Mouse (Mus musculus): ENCODE results near the gene Tmbim1.
A peak's percentile ranks its signal among the peaks of the same experiment; 100 is the strongest.

Gene Tmbim1

DNA sequence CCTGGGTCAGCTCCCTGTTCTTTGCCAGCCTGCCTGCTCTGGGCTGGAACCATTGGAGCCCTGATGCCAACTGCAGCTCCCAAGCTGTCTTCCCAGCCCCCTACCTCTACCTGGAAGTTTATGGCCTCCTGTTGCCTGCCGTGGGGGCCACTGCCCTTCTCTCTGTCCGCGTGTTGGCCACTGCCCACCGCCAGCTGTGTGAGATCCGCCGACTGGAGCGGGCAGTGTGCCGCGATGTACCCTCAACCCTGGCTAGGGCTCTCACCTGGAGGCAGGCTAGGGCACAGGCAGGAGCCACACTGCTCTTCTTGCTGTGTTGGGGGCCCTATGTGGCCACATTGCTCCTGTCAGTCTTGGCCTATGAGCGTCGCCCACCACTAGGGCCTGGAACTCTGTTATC lies 26.4 kb downstream of the Tmbim1 start:
- DNase-seq (ENCODE audit: low read depth, low spot score), result no peak

DNA sequence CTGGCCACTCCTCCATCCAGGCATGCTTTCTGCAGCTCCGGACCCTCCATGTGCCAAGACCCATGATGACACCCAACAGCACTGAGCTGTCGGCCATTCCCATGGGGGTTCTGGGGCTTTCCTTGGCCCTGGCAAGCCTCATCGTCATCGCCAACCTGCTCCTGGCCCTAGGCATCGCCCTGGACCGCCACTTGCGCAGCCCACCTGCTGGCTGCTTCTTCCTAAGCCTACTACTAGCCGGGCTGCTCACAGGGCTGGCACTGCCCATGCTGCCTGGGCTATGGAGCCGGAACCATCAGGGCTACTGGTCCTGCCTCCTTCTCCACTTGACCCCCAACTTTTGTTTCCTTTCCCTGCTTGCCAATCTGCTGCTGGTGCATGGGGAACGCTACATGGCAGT lies 26.9 kb downstream of the Tmbim1 start, which contains the start of gene Gpbar1:
Gene Gpbar1 (plus strand): TSS at position 13 of the 400 bp plus-strand sequence.
- DNase-seq (ENCODE audit: low read depth, low spot score), result no peak

DNA sequence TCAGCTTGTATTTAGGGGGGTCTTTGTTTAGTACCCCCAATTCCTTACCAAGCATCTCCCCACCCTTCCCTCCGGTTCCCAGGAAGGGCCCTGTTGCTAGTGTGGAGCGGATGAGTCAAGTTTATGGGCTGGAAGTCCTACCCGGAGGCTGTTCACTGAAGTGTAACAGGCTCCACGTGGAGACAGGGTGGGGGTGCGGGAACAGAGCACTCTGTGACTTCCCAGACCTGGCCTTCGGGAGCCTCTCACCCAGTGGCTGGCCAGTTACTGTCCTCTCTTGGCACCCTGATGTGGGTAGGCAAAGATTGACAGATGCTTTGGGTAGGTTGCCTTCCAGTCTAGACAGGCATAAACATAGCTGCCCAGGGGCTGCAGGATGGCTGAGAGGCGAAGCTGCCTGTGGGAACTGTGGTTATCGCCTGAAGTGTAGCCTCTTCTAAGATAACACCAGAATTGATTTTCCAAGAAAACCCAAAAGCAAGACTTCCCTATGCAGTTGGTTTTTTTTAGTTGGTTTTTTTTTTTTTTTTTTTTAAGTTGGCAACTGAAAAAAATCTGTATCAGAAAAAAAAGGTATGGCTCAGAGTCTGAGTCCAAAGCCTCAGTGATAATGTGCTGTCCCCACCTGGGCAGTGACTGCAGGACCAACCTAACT lies 27.4 kb downstream of the Tmbim1 start:
- DNase-seq (ENCODE audit: low read depth, low spot score), result no peak

DNA sequence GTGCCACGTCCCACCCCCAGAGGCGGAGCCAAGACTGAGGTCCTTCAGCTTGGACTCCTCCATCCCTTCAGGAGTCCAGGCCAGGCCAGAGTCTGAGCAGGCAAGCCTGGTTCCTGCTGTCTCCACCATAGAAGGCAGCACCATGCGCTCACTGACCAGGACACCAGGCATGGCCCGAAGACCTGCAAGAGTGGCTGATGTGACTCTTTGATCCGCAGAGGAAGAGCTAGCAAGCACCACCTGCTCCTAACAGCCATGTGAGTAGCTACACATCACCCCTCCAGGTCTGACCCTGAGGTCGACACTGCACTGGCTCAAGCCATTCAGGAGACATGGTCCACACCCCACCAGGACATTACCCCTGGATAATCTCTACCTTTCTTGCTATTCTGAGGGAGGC lies 28.4 kb downstream of the Tmbim1 start:
- no peak for DNase-seq (ENCODE audit: low read depth, low spot score)

DNA sequence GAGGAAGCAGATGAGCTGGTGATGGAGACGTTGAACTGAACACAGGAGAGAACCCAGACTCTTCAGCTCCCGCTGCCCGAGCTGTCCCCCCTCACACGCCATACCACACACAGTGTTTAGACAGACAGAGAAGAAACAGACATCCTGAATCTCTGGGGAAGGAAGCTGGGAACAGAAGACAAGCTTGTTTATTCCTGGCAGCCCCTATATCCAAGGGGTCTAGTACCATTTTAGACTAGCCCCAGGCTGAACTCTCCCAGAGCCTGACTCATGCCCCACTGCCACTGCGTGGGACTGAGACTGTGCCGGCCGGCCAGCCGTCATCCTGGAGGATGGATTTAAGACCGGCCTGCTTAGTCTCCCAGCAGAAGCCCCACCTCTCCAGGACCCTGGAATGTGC lies 30.4 kb downstream of the Tmbim1 start:
- DNase-seq (ENCODE audit: low read depth, low spot score), result no peak

DNA sequence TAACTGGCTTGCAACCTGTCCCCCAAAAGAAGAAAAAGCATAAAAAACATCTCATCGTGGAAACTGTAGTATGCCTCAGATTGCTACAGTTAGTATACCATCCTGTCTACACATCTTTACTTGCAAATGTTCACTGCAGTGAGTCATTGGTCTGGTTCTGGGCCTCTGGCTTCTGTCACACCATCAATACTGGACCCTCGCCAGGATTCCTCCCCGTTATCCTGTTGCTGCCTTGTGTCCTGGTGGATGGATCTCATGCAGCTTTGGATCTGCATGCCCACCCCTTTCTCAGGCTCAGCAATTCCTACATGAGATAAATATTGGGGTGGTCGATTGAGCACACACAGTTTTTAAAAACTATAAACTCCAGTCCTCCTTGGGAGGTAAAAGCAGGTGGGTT lies 33.8 kb downstream of the Tmbim1 start:
- no peak for DNase-seq (ENCODE audit: low read depth, low spot score)

DNA sequence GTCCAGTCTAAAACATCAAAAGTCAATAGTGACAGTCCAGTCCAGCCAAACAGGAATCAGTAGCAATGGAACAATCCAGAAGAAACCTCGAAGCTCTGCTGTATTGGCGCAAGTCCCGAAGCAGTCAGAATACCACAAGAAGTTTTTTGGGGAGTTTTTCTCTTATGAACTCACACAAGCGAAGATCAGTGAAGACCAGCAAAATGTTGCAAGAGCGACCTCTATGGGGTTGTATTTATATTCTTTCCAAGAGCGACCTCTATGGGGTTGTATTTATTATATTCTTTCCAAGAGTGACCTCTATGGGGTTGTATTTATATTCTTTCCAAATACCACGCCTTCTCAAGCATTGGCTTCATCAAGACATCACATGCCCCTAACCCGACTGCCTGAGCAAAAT lies 36.7 kb downstream of the Tmbim1 start:
- DNase-seq (ENCODE audit: low read depth, low spot score), result peak; percentile 54

DNA sequence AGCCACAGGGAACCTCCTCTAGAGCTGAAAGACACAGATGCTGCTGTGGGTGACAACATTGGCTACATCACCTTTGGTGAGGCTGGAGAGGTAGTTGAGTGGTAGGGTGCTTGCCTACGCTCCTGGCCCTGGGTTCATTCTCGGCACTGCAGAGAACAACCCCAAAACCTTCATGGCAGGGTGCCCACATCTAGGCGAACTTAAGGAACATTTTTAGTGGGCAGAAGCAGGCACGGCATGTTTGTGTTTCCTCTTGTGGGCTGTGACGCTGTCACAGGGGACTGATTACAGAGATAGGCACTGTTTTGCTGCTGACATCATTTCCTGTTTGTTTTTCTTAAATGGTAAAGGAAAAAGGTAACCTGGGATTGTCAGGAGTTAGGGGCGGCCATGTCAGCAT lies 42.9 kb downstream of the Tmbim1 start:
- DNase-seq (ENCODE audit: low read depth, low spot score), result peak; percentile 79

DNA sequence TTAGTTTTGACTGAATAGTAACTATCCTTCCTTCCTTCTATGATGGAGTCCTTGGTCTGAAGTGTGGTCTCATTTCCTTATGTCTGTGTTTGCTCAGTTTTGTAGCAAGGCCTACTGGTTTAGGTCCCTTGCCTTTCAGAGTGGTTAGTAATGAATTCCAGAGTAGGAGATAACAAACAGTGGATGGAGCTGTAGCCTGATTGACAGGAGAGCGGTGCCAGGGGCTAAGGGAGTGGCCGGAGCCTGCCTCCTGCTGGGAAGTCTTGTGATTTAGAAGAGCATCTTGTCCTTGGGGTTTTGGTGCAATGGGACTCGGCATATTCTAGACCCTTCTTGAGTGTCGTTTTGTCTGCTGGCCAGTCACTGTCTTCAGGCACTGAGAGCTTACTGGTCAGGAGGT lies 48.6 kb downstream of the Tmbim1 start:
- no peak for DNase-seq (ENCODE audit: low read depth, low spot score)

DNA sequence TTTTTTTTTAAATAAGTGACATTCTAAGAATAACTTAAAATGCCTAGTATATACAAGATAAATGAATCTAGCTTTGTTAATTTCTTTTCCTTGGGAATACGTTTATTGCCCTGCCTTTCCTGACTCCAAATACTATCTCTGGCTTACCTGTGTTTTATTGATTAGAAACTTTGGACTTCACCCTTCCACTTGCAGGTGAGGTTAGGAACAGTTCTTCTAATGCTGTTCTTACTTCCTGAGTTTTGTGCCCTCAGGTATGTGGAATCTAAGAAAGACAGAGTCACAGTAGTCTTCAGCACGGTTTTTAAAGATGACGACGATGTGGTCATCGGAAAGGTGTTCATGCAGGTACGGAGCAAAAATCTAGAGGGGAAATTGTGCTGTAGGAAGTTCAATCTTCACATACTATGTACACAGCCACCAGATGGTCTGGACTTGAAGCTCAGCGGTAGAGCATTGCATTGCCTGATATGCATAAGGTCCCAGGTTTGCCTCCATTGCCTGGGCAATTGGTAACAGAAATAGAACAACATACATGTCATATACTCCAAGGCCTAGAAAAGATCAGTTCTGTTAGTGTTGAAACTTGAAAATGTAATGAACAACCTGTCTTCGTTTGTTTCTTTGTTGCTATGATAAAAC lies 49.6 kb downstream of the Tmbim1 start:
- DNase-seq (ENCODE audit: low read depth, low spot score), result no peak

DNA sequence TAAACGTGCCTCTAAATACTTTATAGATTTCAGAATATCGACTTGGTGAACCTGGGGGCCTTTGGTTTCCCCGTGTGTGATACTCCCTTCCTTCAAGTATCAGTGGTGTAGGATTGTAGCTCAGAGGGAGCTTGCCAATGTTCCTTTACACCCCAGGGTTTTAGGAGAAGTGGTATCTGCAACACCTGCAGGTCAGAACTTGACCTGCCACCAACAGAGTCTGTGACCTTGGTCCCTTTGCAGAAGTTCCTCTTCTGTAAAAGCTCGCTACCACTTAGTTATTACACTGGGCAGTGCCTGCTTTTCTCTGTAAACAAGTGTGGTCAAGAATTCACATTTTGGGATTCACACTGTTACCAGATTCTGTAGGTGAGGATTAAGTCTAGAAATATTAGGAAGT lies 55.3 kb downstream of the Tmbim1 start:
- DNase-seq (ENCODE audit: low read depth, low spot score), result no peak

DNA sequence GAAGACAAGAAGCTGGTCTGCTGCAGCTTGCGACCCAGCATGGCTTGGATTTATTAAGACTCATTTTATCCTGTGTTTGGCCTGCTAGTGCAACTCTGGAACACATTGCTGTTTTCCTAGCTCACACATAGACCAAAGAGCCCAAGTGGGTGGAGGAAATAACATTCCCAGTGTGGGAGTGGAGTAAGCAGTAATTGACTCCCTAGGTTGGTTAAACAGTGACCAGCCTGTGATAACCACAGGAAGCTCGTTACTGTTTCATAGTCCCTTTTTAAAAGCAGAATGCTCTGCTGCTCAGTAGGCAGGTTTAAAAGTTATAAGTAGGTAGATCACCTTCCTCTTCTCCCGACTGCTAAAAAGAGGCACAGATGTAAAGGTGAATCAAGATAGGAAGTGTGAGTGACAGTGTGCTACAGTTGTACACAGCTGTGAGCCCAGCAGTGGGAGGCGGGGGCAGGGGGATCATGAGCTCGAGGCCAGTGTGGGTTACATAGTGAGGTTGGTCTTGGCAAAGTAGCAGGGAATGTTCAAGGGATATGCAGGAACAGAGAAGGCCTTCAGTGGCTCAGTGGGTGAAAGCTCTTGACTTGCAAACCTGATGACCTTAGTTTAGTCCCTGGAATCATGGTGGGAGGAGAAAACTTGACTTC lies 56.0 kb downstream of the Tmbim1 start:
- no peak for DNase-seq (ENCODE audit: low read depth, low spot score)

DNA sequence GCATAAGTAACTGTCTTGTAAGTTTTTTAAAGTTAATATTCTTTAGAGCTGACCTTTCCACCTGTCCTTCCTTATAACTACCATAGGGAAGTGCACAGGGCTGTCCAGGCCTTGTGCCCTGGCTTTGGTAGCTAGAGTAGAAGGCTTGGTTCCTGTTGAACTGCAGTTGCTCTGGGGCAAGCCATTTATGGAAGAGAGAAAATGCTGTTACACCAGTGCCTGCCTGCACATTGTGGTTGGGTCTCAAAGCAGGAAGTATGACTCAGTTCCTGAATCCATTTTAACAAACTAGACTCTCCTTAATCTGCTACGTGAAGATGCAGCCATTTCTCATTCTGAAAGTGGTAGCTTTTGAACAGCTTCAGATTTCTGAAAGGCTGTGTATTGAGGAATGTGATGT lies 56.6 kb downstream of the Tmbim1 start:
- peak; percentile 84 for DNase-seq (ENCODE audit: low read depth, low spot score)

DNA sequence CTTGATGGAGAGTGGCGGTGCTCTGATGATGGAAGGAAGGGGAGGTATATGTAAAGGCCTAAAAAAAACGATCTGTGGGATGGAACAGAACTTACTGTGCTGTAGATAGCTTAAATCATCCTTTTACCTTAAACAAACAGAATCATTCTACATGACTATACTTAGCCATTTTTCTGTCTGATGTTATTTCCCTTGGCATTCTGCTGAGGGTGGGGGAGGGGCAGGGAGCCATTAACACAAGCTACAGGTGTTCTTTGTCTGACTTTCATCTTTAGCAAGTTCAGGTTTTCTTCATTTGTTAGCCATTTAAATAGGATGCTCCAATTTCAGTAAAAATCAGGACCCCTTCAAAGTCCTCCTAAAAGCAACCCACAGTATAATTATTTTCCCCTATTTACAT lies 59.9 kb downstream of the Tmbim1 start:
- peak; percentile 49 for DNase-seq (ENCODE audit: low read depth, low spot score)

DNA sequence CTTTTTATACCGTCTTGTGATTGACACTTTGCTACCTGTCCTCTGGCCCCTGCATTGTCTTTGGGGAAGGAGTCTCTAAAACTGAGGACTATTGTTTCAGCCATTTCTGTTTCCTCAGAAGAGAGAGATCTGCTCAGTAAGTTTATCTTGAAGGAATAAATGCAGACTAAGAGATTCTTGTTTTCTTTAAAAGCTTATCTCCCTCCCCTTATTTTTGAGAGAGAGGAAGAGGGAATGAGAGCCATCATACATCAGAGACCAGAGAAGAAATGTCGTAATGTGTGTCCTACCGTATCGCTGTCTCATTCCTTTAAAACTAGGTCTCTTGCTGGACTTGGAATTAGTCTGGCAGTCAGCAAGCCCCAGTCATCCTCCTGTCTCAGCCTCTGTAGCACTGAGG lies 64.6 kb downstream of the Tmbim1 start:
- no peak for DNase-seq (ENCODE audit: low read depth, low spot score)

DNA sequence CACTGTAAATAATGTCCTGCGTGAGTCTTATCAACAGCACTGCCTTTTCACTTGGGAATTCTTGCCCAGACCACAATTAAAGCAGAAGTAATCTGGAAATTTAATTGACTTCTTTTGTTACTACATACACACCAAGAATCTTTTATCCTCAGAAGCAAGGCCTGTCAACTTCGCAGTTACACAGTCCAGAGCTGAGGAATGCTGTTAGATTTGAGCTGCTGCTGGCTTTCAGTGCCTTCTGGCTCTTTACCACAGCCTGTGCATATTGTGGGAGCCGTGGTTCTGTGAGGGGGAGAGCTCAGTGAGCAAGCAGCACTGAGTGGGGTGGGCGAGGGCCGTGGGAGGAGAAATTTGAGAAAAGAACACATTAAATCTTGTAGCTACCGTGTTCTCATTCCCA lies 65.1 kb downstream of the Tmbim1 start:
- DNase-seq (ENCODE audit: low read depth, low spot score), result no peak

DNA sequence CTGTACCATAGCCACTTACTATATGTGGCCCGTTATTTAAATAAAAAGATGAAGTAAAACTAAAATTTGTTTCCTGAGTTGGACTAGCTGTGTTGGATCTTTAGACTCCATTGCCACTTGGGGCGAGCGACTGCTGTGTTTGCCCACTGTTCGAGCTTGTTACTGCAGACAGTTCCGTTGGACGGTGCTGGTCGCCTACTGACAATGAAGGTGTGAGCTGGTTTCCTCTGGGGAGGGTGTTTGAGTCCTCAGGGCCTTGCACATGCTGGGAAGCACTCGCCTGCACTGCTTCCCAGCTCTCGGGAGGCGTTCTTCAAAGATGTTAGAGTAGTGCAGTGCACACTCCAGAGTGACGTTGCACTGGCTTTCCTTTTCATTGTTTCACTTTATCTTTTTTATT lies 65.8 kb downstream of the Tmbim1 start:
- DNase-seq (ENCODE audit: low read depth, low spot score), result peak; percentile 41

DNA sequence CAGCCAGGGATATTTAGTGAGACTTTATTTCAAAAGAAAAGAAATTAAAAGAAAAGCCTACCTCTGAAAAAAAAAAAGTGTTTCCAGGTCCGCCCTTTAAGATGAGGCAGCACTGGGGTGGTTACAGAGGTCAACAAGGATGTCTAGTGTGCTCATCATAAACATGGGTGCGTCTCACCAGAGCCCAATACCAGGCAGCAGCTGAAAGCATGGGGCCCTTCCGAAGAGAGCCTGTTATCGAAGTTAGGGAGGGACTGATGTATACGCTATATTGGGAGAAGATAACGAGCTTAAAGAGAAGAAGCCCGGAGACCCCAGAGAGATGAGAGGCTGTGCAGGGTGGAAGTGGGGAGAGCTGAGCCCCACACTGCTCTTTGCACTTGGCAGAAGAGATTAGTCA lies 66.3 kb downstream of the Tmbim1 start:
- peak; percentile 57 for DNase-seq (ENCODE audit: low read depth, low spot score)

Data from CD4-positive, CD25-positive, alpha-beta regulatory T cell, adult 2 months (primary cell).